Mouse (Mus musculus) mouse embryonic stem cell (cell line): Measurements from ENCODE around the gene Syt8.

Experiments
- in situ Hi-C, 2 experiments: fragments of 300-500 bp; cut with MboI; formaldehyde crosslinking; loops; 1 replicate in 1 of 2; 3 replicates in 1 of 2; pipeline ENCODE4 v1.14.3; 2019 to 2020; ENCODE audit warnings: low sequenced_read_pairs in 2 of 2, low pct_unique_long_range_greater_than_20kb in 1 of 2, mixed read lengths in 1 of 2; ENCODE audit not compliant: unreplicated experiment in 1 of 2

Syt8 gene

GRCm38 (mm10) chr7:142483136-142483535 is 48.5 kb downstream of the Syt8 start:
- in situ Hi-C loops, result no loop called here

GRCm38 (mm10) chr7:142484780-142485179 is 50.1 kb downstream of the Syt8 start:
- in situ Hi-C loops, result no loop called here

- in situ Hi-C loops, result no loop called here
These were observed 52.1 kb downstream of the Syt8 start for GRCm38 (mm10) chr7:142486751-142487162.

GRCm38 (mm10) chr7:142487341-142487859 is 52.8 kb downstream of the Syt8 start:
- in situ Hi-C loops, result no loop called here

GRCm38 (mm10) chr7:142488053-142488452 is 53.4 kb downstream of the Syt8 start:
- in situ Hi-C loops, result no loop called here
